Mouse (Mus musculus): ENCODE results near the gene Agpat3.

The Agpat3 gene

GRCm38 (mm10) chr10:78297576-78298484 is 54.5 kb downstream of the Agpat3 start:
- no peak for DNase-seq (ENCODE audit: low read depth, low spot score)

GRCm38 (mm10) chr10:78296980-78297379 is 55.3 kb downstream of the Agpat3 start:
- DNase-seq (ENCODE audit: low read depth, low spot score) = no peak

DNA sequence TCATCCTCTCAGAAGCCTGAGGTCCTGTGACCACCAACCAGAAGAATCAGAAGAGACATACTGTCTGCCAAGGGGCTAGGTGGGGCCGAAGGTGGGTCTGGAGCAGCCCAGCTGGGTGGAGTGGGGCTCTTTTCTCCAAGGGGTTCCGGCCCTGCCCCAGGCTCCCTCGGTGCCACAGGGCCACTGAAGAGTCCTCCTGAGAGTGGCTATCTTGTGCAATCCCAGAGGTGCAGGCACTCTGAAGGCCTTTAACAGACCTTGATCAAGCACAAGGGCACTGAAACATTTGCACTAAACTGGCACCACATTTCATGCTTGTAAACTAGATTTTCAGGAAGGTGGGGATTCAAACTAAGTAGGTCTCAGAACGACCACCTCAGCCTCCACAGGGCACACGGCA is 55.9 kb downstream of the Agpat3 start:
- no peak for DNase-seq (ENCODE audit: low read depth, low spot score)

GRCm38 (mm10) chr10:78293576-78293975 is 58.7 kb downstream of the Agpat3 start:
- DNase-seq (ENCODE audit: low read depth, low spot score) = no peak

- DNase-seq (ENCODE audit: low read depth, low spot score) = no peak
Observed at GRCm38 (mm10) chr10:78292381-78292780, 59.9 kb downstream of the Agpat3 start.

DNA sequence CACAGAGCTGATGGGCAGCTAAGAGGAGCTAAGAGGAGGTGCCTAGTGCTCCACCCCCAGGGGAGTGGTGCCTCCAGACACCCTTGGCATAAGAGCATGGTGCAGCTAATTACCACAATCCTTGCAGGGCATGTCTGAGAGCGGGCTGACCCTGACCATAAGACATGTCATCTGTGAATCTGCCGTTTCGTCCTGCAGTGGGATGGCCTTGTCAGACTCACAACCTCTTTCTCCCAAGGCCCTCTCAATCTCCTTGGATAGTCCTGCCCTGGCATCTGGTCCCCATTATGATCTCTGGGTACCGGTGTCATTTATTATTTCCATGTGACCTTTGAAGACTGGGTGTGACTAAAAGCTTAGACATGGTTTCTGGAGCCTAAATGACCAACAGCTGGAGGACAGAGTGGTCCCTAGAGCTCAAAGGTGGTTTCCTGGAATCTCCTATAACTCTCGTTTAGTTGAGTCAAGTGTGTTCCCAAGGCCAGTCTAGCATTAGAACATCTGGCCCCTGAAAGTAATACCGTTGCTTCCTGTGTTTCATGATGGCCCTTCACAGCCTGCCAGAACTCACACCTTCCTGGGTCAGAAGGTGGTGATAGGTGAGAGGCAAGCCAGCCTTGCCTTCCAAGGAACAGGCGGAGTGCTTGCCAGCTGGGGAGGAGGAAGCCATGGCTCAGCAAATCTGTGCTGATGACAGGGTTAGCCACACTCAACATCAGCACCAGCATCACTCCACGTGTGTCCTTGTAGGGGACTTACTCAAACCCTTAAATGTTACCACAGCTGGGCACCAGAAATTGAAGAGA is 61.4 kb downstream of the Agpat3 start:
- DNase-seq (ENCODE audit: low read depth, low spot score) = no peak

- no peak for DNase-seq (ENCODE audit: low read depth, low spot score)
Observed at GRCm38 (mm10) chr10:78288896-78289295, 63.4 kb downstream of the Agpat3 start.

- no peak for DNase-seq (ENCODE audit: low read depth, low spot score)
Observed at GRCm38 (mm10) chr10:78288135-78288534, 64.2 kb downstream of the Agpat3 start.

DNA sequence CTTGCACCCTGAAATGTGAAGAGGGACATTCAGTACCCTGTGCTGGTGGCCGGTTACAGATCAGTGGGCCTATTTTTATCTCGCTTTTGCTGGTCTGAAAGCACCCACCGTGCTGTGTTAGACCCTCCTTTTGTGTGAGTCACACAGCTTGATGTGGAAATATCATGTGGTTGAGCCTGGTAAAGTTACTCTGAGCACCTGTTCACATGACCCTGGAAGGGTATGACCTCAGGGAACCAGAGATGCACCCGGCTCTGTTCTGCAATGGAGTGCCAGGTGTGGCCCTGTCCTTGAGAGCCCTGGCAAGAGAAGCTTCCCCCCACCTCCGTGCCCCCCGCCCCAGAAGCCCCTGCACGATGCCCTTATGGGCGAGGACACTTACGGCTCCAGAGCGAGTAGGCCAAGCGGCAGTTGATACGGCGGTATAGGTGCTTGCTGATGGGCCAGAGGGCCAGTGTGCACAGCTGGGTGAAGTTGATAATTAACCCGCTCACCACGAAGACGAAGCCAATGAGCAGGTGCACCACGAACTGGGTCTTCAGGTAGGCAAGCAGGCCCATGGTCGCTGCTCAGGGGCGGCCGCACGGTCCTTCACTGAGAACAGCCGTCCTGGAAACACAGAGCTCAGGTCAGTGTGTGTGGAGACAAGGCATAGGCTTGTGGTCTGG is 64.7 kb downstream of the Agpat3 start:
- DNase-seq (ENCODE audit: low read depth, low spot score) = no peak

GRCm38 (mm10) chr10:78285959-78286358 is 66.3 kb downstream of the Agpat3 start:
- DNase-seq (ENCODE audit: low read depth, low spot score) = no peak

- DNase-seq (ENCODE audit: low read depth, low spot score) = no peak
Observed at GRCm38 (mm10) chr10:78285409-78285808, 66.9 kb downstream of the Agpat3 start.

- DNase-seq (ENCODE audit: low read depth, low spot score) = no peak
Observed at GRCm38 (mm10) chr10:78284812-78285211, 67.5 kb downstream of the Agpat3 start.

DNA sequence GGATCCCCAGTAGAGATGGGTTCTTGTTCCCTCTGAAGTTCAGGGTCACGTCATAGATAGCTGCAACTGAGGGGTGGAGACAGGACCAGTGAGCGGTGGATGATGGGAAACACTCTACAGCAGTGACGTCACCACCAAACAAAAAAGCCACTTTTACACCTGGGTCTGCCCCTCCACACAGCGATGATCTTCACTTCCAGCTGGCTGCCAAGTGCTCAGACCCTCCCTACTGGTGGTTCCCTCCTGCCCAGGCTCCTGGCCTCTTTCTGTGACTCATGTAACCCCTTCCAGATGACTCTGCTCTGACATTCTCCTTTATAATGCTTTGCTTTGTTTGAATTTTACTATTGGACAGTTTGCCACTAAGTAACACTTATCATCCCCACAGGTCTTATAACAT is 69.9 kb downstream of the Agpat3 start:
- no peak for DNase-seq (ENCODE audit: low read depth, low spot score)

- no peak for DNase-seq (ENCODE audit: low read depth, low spot score)
Observed at GRCm38 (mm10) chr10:78280486-78280885, 71.8 kb downstream of the Agpat3 start.

- no peak for DNase-seq (ENCODE audit: low read depth, low spot score)
Observed at GRCm38 (mm10) chr10:78279210-78279609, 73.1 kb downstream of the Agpat3 start.

- no peak for DNase-seq (ENCODE audit: low read depth, low spot score)
Observed at GRCm38 (mm10) chr10:78277835-78278234, 74.5 kb downstream of the Agpat3 start.

DNA sequence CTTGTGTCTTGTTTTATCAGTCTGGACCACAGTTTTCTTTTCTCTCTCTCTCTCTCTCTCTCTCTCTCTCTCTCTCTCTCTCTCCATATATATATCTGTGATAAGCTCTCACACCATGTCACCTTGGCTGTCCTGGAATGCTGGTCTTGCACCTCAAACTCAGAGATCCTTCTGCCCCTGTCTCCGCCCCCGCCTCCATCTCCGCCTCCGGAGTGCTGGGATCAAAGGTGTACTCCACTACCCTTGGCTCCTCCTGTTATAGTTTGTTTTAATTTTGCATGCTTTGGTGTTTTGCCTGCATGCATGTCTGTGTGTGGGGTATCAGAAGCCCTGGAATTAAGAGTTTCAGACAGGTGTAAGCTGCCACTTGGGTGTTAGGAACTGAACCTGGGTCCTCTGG is 76.0 kb downstream of the Agpat3 start:
- no peak for DNase-seq (ENCODE audit: low read depth, low spot score)

DNA sequence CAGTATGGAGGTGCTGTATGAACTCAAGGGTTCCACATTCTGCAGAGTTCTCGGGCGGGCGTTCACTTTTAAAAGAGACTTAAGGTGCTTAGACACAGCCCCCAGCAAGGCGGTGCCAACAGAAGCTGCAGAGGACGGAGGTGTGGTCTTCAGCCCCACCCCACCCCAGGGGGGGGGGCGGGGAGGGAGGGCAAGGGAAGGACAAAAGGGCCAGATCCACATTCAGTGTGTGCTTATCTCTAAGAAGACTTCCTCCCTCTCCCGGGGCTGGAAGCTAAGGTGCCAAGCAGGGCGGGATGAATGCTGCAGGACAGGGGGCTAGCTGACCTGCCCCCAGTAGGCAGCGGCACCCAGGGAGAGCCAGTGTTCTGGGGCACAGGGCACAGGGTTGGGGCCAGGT is 79.4 kb downstream of the Agpat3 start:
- DNase-seq (ENCODE audit: low read depth, low spot score) = no peak

- no peak for DNase-seq (ENCODE audit: low read depth, low spot score)
Observed at GRCm38 (mm10) chr10:78265881-78266280, 86.4 kb downstream of the Agpat3 start.

DNA sequence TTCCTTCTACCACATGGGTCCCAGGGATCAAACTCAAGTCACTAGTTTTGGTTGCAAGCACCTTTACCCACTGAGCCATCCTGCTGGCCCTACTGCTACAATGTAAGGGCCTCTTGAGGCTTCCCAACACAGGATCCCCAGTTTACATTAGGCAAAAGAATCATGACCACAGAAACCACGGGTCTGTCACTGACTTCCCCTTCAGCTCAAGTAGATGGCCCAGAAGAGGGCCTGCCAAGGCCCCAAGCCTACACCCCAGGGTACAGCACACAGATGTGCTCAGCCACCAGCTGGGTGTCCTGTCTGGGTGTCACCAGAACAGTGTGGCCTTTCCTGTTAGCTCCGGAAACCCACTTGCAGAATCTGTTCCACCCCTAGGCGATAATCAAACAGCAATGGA is 87.6 kb downstream of the Agpat3 start:
- no peak for DNase-seq (ENCODE audit: low read depth, low spot score)

DNA sequence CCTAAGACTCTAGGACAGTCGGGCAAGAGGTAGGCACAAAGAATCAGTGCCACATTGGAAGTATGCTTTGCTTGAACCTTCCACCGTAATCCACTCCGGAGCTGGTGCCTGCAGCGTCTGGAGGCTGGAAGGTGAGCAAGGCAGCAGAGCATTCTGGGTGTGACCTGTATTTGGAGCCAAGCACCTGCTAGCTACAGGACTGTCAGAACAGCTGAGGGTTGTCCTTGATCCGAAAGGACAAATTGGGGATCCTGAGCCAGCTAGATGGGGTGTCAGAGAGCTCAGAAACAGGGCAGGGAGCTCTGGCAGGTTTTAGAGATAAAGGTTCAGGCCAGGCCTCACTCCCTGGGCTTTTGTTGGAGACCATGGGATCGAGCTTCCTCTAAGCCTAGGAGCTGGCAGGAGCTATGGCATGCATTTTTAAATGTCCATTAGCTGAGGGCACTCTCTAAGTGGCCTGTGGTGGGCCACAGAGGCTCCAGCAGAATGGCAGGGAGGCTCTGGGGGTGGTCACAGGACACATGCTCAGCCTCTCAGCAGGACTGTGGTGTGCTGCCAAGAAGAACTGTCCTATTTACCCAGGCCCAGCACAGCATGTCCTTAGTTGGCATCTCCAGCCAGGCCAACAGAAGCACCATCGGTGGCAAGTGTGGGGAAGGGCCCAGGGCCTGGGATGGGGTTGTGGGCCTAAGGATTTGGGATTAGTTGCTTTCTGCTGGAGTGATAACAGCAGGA is 91.2 kb downstream of the Agpat3 start:
- no peak for DNase-seq (ENCODE audit: low read depth, low spot score)

All from retina, adult 2 months (tissue).